Mouse (Mus musculus) thymus, postnatal 4 days (tissue): Measurements from ENCODE around the gene Hspa1l.
A peak's percentile ranks its signal among the peaks of the same experiment; 100 is the strongest.
"Not testable (repeated sequence)": the region's sequence is repeated elsewhere in the genome, so short reads cannot be mapped to it uniquely, and the experiment has no call there.

ENCODE experiments used
- DNase-seq: peaks from one replicate; pipeline ENCODE4 v3.0.0; 2021

The Hspa1l gene

GRCm38 (mm10) chr17:34951636-34952377 is 20.7 kb upstream of the Hspa1l start:
- DNase-seq = no peak

GRCm38 (mm10) chr17:34952378-34953040 is 20.0 kb upstream of the Hspa1l start:
- DNase-seq = peak; percentile 86

GRCm38 (mm10) chr17:34953258-34953657 is 19.2 kb upstream of the Hspa1l start:
- no peak for DNase-seq

- DNase-seq = no peak
Observed at GRCm38 (mm10) chr17:34953904-34954303, 18.6 kb upstream of the Hspa1l start.

- DNase-seq = no peak
Observed at GRCm38 (mm10) chr17:34954831-34955230, 17.7 kb upstream of the Hspa1l start.

GRCm38 (mm10) chr17:34955884-34956283 is 16.6 kb upstream of the Hspa1l start:
- no peak for DNase-seq

GRCm38 (mm10) chr17:34956340-34956739 is 16.2 kb upstream of the Hspa1l start:
- no peak for DNase-seq

GRCm38 (mm10) chr17:34957291-34957690 is 15.2 kb upstream of the Hspa1l start:
- not testable (repeated sequence) for DNase-seq

GRCm38 (mm10) chr17:34957966-34958365 is 14.5 kb upstream of the Hspa1l start:
- DNase-seq = not testable (repeated sequence)

- DNase-seq = peak; percentile 28
Observed at GRCm38 (mm10) chr17:34958734-34959129, 13.8 kb upstream of the Hspa1l start.

- DNase-seq = peak; percentile 75
Observed at GRCm38 (mm10) chr17:34959130-34959778, 13.2 kb upstream of the Hspa1l start, which contains the start of gene Hspa1b. Gene Hspa1b (minus strand): TSS chr17:34959238.

GRCm38 (mm10) chr17:34959881-34960515 is 12.5 kb upstream of the Hspa1l start:
- no peak for DNase-seq

GRCm38 (mm10) chr17:34960702-34961493 is 11.6 kb upstream of the Hspa1l start:
- no peak for DNase-seq

GRCm38 (mm10) chr17:34962125-34962524 is 10.4 kb upstream of the Hspa1l start:
- DNase-seq = no peak

- DNase-seq = no peak
Observed at GRCm38 (mm10) chr17:34962841-34963240, 9.7 kb upstream of the Hspa1l start.

- DNase-seq = no peak
Observed at GRCm38 (mm10) chr17:34964640-34965049, 7.9 kb upstream of the Hspa1l start.

GRCm38 (mm10) chr17:34965627-34966026 is 6.9 kb upstream of the Hspa1l start:
- no peak for DNase-seq

GRCm38 (mm10) chr17:34969822-34970221 is 2.7 kb upstream of the Hspa1l start, which contains the start of gene Gm20481:
Gene Gm20481 (plus strand): TSS chr17:34969912.
- not testable (repeated sequence) for DNase-seq

GRCm38 (mm10) chr17:34970850-34971249 is 1.7 kb upstream of the Hspa1l start:
- DNase-seq = not testable (repeated sequence)

GRCm38 (mm10) chr17:34971694-34972068 is 822 bp upstream of the Hspa1l start:
- DNase-seq = not testable (repeated sequence)

- no peak for DNase-seq
Observed at GRCm38 (mm10) chr17:34975581-34976492, 3.3 kb downstream of the Hspa1l start.
